Mouse (Mus musculus): ENCODE measurements at regions not wholly inside any gene's neighbourhood (a gene's known extent, or its start where the extent isn't known, plus 50 kb on each side); places are given as distances from the start of the nearest gene placed in this dataset.
"Not testable (repeated sequence)": the region's sequence is repeated elsewhere in the genome, so short reads cannot be mapped to it uniquely, and the experiment has no call there.

DNA sequence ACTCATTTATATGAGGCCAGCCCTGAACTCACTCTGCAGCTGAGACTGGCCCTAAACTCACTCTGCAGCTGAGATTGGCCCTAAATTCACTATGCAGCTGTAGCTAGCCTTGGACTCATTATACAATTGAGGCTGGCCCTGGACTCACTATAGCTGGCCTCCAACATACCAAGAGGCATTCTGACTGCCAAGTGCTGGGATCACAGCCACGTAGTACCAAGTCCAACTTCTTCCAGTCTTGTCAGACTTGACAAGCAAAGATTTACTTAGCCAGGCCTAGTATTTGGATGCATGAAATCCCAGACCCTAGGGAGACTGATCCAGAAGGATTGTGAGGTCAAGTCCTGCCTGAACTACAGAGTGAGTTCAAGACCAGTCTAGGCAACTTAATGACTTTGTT lies 81.6 kb downstream of the Xrcc2 start:
- DNase-seq (ENCODE audit: extremely low read depth, low read depth, low spot score) = peak; percentile 44
- no peak overlapping the region for H3K9ac ChIP-seq (ENCODE audit: low read depth, low read length)
- no peaks in the 10 kb centered on the region for H3K36me3 ChIP-seq (ENCODE audit: control insufficient read depth, insufficient read depth, low read length)
- TF ChIP-seq CTCF (IDR thresholded peaks at IDR 0.05; ENCODE audit: low read depth, low read length) (no peak), POLR2A (IDR thresholded peaks at IDR 0.05; ENCODE audit: extremely low read depth, insufficient read depth, low read length) (no peak)
- H3K4me3 ChIP-seq (ENCODE audit: insufficient read depth, low read depth, low read length) = no peak overlapping the region
- H3K4me1 ChIP-seq (ENCODE audit: control insufficient read depth, insufficient read depth, low read length) = no peaks in the 10 kb centered on the region
- H3K27ac ChIP-seq (replicated peaks; ENCODE audit: insufficient read depth, low read depth, low read length) = no peak overlapping the region
- 18% methylated on average over 1 of the region's 1 CpGs for WGBS
- no peaks in the 10 kb centered on the region for H3K79me2 ChIP-seq (ENCODE audit: control insufficient read depth, insufficient read depth, low read length)
- no peaks in the 10 kb centered on the region for H3K27me3 ChIP-seq (ENCODE audit: control insufficient read depth, insufficient read depth, low read length)

DNA sequence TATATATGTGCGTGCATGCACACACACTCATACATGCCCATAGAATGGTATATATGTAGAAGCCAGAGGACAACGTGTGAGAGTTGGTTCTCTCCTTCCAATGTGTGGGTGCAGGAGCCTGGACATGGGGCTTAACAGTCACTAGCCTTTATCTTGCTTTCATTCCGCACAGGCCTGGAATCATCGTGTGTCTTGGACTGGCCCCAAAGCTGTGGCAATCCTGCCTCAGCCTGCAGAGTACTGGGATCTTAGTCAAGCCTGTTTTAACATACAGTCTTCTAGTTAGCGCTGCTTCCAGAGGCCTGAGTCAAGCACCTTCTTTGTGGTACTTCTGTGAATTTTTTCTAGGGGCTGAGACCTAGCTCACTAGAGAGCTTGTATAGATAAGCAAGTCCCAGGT lies 85.8 kb downstream of the Xrcc2 start:
- TF ChIP-seq CTCF (IDR thresholded peaks at IDR 0.05; ENCODE audit: low read depth, low read length) (no peak), POLR2A (IDR thresholded peaks at IDR 0.05; ENCODE audit: extremely low read depth, insufficient read depth, low read length) (no peak)
- Histone ChIP-seq H3K4me1 (ENCODE audit: control insufficient read depth, insufficient read depth, low read length) (no peaks in the 10 kb centered on the region), H3K27ac (replicated peaks; ENCODE audit: insufficient read depth, low read depth, low read length) (no peak overlapping the region), H3K79me2 (ENCODE audit: control insufficient read depth, insufficient read depth, low read length) (no peaks in the 10 kb centered on the region), H3K9ac (ENCODE audit: low read depth, low read length) (no peak overlapping the region), H3K27me3 (ENCODE audit: control insufficient read depth, insufficient read depth, low read length) (no peaks in the 10 kb centered on the region), H3K36me3 (ENCODE audit: control insufficient read depth, insufficient read depth, low read length) (no peaks in the 10 kb centered on the region), H3K4me3 (ENCODE audit: insufficient read depth, low read depth, low read length) (no peak overlapping the region)
- peak; percentile 4 for DNase-seq (ENCODE audit: extremely low read depth, low read depth, low spot score)
- WGBS = 47% methylated on average over 5 of the region's 5 CpGs

DNA sequence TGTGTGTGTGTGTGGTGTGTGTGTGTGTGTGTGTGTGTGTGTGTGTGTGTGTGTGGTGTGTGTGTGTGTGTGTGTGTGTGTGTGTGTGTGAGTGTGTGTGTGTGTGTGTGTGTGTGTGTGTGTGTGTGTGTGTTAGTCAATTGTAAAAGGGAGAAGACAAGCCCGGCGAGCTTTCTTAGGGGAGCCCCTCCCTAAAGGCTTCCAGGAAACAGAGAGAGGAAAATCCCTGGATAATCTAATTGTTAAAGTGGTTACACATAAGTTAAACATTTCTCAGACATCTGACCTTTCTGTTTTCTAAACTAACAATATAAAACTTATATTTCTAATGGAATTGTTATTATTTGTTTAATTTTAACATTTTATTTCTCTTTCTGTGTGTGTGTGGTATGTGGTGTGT lies 86.3 kb downstream of the Xrcc2 start:
- H3K4me1 ChIP-seq (ENCODE audit: control insufficient read depth, insufficient read depth, low read length); DNase-seq (ENCODE audit: extremely low read depth, low read depth, low spot score): not testable (repeated sequence)
- 69% methylated on average over 2 of the region's 2 CpGs for WGBS

DNA sequence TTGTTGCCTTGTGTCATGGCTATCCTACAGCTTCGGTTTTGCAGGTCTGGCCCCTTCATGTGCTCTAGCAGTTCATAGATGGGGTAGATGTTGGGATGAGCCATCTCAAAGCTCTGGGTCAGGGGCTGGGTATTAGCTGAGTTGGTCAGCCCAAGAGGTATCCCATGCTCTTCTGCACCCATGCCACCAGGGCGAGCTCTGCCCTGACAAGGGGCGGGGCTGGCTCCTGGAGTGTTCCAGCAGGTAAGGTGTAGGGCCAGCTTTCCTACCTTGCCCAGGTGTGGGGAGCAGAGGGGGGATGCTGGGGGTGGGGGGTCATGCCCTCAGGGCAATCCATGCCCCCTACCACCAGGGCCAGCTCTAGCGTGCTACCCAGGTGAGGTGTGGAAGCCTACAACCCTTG lies 91.0 kb downstream of the Xrcc2 start:
- no peak for TF ChIP-seq CTCF (IDR thresholded peaks at IDR 0.05; ENCODE audit: low read depth, low read length)
- no peak for TF ChIP-seq POLR2A (IDR thresholded peaks at IDR 0.05; ENCODE audit: extremely low read depth, insufficient read depth, low read length)
- Histone ChIP-seq H3K4me3 (ENCODE audit: insufficient read depth, low read depth, low read length) (no peak overlapping the region), H3K27ac (replicated peaks; ENCODE audit: insufficient read depth, low read depth, low read length) (no peak overlapping the region), H3K27me3 (ENCODE audit: control insufficient read depth, insufficient read depth, low read length) (no peaks in the 10 kb centered on the region), H3K79me2 (ENCODE audit: control insufficient read depth, insufficient read depth, low read length) (no peaks in the 10 kb centered on the region), H3K36me3 (ENCODE audit: control insufficient read depth, insufficient read depth, low read length) (no peaks in the 10 kb centered on the region), H3K4me1 (ENCODE audit: control insufficient read depth, insufficient read depth, low read length) (no peaks in the 10 kb centered on the region), H3K9ac (ENCODE audit: low read depth, low read length) (no peak overlapping the region)
- DNase-seq (ENCODE audit: extremely low read depth, low read depth, low spot score) = no peak
- 90% methylated on average over 4 of the region's 4 CpGs for WGBS

More for the DNA sequence above, 86.3 kb downstream of the Xrcc2 start:
- not testable (repeated sequence) for H3K36me3 ChIP-seq (ENCODE audit: control insufficient read depth, insufficient read depth, low read length); H3K9ac ChIP-seq (ENCODE audit: low read depth, low read length); H3K27ac ChIP-seq (replicated peaks; ENCODE audit: insufficient read depth, low read depth, low read length); H3K79me2 ChIP-seq (ENCODE audit: control insufficient read depth, insufficient read depth, low read length); H3K4me3 ChIP-seq (ENCODE audit: insufficient read depth, low read depth, low read length); H3K27me3 ChIP-seq (ENCODE audit: control insufficient read depth, insufficient read depth, low read length)

DNA sequence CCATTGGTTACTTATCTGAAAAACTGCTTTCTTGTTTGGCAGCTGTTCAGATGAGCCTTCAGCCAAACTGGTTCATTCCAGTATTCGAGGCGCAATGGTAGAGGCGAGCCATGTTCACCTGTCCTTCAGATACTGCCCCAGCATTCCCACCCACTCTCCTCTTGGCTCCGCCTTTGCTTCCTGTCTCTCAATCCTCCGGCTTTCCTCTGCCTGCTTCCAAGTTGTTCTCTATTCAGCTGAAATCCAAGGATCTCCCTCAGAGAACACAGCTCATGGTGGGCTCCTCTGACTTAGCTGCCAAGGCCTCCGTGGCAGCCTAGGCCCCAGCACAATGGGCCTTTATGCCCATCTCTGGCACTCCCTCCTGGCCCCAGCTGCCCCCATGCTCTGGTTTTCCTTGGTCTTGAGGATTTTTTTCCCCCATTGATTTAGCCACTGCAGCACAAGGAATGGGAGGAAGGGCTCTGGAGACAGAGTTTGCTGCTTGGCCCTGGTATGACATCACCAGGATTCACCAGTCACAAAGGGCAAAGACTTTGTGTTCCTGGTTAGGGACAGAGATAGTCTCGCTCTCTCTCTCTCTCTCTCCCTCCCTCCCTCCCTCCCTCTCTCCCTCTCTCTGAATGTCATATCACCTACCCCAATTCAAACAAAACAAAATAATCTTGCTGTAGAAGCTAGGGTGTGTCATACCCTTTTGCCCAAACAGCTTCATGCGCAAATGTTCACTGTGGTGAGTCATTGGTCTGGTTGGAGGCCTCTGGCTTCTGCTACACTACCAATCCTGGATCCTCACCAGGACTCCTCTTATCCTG lies 91.6 kb downstream of the Xrcc2 start:
- Histone ChIP-seq H3K27ac (replicated peaks; ENCODE audit: insufficient read depth, low read depth, low read length) (no peak overlapping the region), H3K9ac (ENCODE audit: low read depth, low read length) (no peak overlapping the region), H3K79me2 (ENCODE audit: control insufficient read depth, insufficient read depth, low read length) (no peaks in the 10 kb centered on the region), H3K27me3 (ENCODE audit: control insufficient read depth, insufficient read depth, low read length) (no peaks in the 10 kb centered on the region), H3K4me1 (ENCODE audit: control insufficient read depth, insufficient read depth, low read length) (no peaks in the 10 kb centered on the region), H3K4me3 (ENCODE audit: insufficient read depth, low read depth, low read length) (no peak overlapping the region), H3K36me3 (ENCODE audit: control insufficient read depth, insufficient read depth, low read length) (no peaks in the 10 kb centered on the region)
- DNase-seq (ENCODE audit: extremely low read depth, low read depth, low spot score) = no peak
- TF ChIP-seq POLR2A (IDR thresholded peaks at IDR 0.05; ENCODE audit: extremely low read depth, insufficient read depth, low read length) = no peak
- no peak for TF ChIP-seq CTCF (IDR thresholded peaks at IDR 0.05; ENCODE audit: low read depth, low read length)
- 82% methylated on average over 8 of the region's 8 CpGs for WGBS

DNA sequence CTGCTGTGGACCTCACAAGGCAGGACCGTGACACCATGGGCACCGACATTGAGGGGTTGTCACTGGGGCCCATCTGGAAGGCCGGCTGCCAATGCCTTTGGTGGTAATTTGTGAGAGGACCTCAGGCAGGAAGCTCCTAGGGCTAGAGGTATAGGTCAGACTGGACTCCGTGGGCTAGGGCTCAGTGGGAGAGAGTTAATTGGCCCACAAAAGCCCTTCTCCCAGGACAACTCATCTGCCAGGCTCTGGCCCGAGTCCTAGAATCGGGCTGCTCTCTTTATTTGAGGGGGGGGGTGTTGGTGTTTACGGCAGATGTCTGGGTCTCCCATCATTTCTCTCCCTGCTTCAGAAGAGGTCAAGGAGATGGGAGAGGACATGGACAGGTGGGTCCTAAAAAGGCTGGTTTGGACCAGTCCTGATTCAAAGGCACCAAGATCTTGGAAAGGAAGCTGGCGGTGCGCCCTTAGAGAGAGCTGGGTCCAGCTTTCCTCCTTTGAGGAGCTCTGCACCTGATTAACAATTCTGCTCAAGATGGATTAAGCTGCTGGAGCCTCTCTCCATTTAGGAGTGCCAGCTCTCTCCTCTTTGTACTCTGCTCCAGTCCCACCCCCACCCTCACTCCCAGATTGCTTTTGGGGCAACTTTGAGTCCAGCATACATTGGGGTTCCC lies 93.5 kb downstream of the Xrcc2 start:
- no peaks in the 10 kb centered on the region for H3K36me3 ChIP-seq (ENCODE audit: control insufficient read depth, insufficient read depth, low read length)
- H3K79me2 ChIP-seq (ENCODE audit: control insufficient read depth, insufficient read depth, low read length) = no peaks in the 10 kb centered on the region
- no peak for DNase-seq (ENCODE audit: extremely low read depth, low read depth, low spot score)
- WGBS = 90% methylated on average over 9 of the region's 9 CpGs
- H3K4me3 ChIP-seq (ENCODE audit: insufficient read depth, low read depth, low read length) = no peak overlapping the region
- H3K9ac ChIP-seq (ENCODE audit: low read depth, low read length) = no peak overlapping the region
- H3K27ac ChIP-seq (replicated peaks; ENCODE audit: insufficient read depth, low read depth, low read length) = no peak overlapping the region
- TF ChIP-seq CTCF (IDR thresholded peaks at IDR 0.05; ENCODE audit: low read depth, low read length) (no peak), POLR2A (IDR thresholded peaks at IDR 0.05; ENCODE audit: extremely low read depth, insufficient read depth, low read length) (no peak)
- no peaks in the 10 kb centered on the region for H3K27me3 ChIP-seq (ENCODE audit: control insufficient read depth, insufficient read depth, low read length)
- no peaks in the 10 kb centered on the region for H3K4me1 ChIP-seq (ENCODE audit: control insufficient read depth, insufficient read depth, low read length)

Measured in liver, adult 2 months (tissue).